Mouse (Mus musculus) testis, adult 2 months (tissue): ENCODE results near the gene Rapgef2.

Experiments
- CTCF ChIP-seq: fragments of 200-500 bp; IDR thresholded peaks from 2 replicates; pipeline ENCODE4 v1.5.1; 2012; ENCODE audit warnings: low read depth, mild to moderate bottlenecking, inconsistent platforms, low read length, moderate library complexity; ENCODE audit not compliant: control insufficient read depth, insufficient read depth, insufficient replicate concordance
- POLR2A ChIP-seq: fragments of 200-500 bp; IDR thresholded peaks from 2 replicates; pipeline ENCODE4 v1.6.1; 2012; ENCODE audit warnings: low read depth, mild to moderate bottlenecking, inconsistent platforms, low read length, moderate library complexity; ENCODE audit not compliant: control insufficient read depth

- TF ChIP-seq POLR2A = no peak
- no peak for TF ChIP-seq CTCF
These were observed 222.2 kb downstream of the Rapgef2 start for GRCm38 (mm10) chr3:79064096-79064495.
